Mouse (Mus musculus) kidney, adult 8-10 months (tissue): ENCODE data around the gene Med10.

Experiments
- DNase-seq, 2 experiments: peaks; one replicate each; pipeline ENCODE4 v3.0.0; 2022

The Med10 gene

GRCm38 (mm10) chr13:69802095-69802494 lies at the start of gene Med10:
Med10 (plus strand) TSS chr13:69802395.
- DNase-seq, result no peak

DNA sequence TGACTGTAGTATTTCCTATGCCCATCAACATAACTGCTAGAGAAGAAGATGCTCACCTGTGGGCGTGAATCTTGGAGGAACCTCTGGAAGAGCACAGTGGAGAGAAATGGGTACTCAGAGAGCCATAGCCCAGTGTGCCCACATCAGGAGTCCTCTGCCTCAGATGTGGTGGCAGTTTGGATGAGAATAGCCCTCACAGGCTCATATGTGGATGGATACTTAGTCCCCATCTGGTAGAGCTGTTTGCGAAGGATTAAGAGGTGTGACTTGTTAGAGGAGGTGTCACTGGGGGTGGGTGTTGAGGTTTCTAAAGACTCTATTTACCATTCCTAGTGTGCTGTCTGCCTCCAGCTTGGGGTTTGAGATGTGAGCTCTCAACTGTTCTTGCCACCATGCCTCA lies 49.3 kb upstream of the Med10 start:
- no peak for DNase-seq

GRCm38 (mm10) chr13:69758979-69759378 lies 43.2 kb upstream of the Med10 start:
- DNase-seq, result no peak

- DNase-seq, result no peak
Observed at GRCm38 (mm10) chr13:69761393-69761792, 40.8 kb upstream of the Med10 start.

DNA sequence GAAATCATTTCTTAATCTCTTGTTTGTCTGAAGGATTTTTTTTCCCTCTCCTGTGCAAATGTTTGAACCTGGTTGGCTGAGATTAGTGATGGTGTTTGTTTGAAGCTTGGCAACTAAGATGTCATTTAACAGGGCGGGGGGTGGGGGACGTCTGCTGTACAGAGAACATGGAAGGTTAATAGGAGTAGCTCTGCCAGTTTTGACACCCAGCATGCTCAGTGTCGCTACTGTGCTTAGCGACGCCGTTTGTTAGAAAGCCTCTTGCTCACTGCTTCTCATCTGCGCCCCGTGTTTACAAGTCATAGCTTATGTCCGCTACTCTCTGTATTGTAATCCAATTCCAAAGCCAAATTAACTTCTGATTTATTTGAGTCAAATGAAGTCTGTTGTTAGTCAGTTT lies 37.5 kb upstream of the Med10 start:
- DNase-seq, result no peak

GRCm38 (mm10) chr13:69768152-69768551 lies 34.0 kb upstream of the Med10 start:
- no peak for DNase-seq

GRCm38 (mm10) chr13:69770538-69771456 lies 31.4 kb upstream of the Med10 start:
- no peak for DNase-seq

GRCm38 (mm10) chr13:69772358-69772757 lies 29.8 kb upstream of the Med10 start:
- DNase-seq, result no peak

DNA sequence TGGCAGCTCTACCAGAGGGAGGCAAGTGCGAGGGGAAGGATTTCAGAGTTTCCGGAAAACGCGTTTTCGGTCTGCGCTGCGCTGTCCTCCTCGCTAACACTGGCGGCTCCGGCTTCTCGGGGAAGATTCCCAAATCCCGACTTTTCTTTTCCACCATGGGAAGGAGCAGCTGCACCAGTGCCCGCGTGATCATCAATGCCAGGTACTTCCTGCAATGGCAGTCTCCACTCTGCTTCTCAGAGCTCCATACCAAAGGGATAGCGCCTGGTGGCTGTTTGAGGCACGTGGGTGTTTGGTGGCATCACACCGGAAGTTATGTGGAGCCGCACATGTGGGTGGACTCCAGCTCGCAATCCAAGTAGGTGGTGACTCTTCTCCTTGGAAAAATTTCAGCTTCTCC lies 24.0 kb upstream of the Med10 start:
- DNase-seq, result no peak

GRCm38 (mm10) chr13:69788704-69789103 lies 13.5 kb upstream of the Med10 start:
- DNase-seq, result no peak

DNA sequence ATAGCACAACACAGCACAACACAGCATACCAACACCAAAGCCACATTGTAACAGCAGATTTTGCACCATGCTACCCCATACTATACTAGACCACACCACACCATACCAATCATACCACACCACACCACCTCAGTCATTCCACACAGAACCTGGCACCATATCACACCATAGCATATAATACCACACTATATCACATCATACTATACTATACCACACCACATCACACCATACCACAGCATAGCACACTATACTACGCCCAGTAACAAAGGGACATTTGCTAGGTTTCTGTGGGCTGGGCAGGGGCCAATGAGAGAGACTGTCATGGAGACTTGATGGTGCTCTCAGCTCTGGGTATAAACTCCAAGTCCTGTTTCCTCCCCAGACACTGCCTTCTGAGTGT lies 10.4 kb upstream of the Med10 start:
- no peak for DNase-seq

DNA sequence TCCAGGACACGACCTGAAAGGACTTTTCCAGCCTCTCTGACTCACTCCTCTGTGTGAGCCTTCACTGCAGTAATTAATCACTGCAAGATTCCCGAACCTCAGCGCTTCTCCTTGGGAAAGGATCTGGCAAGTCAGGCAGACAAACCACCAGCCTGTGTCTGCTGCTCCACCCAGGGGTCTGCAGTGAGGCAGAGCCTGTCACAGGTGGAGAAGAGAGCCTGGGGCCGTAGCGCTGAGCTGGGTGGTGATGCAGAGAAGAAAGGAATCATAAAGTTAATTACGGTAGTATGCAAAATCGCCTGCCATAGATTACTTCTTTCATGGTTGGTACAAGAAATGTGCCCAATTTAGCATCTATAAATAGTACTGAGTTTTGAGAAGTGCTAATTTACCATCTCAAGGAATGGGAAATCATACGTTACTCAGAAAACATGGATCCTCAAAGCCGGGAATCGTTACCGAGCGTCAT lies 9.6 kb upstream of the Med10 start:
- DNase-seq, result no peak

GRCm38 (mm10) chr13:69794808-69795207 lies 7.4 kb upstream of the Med10 start:
- DNase-seq, result peak in 1 of 2 experiments; percentile 5

DNA sequence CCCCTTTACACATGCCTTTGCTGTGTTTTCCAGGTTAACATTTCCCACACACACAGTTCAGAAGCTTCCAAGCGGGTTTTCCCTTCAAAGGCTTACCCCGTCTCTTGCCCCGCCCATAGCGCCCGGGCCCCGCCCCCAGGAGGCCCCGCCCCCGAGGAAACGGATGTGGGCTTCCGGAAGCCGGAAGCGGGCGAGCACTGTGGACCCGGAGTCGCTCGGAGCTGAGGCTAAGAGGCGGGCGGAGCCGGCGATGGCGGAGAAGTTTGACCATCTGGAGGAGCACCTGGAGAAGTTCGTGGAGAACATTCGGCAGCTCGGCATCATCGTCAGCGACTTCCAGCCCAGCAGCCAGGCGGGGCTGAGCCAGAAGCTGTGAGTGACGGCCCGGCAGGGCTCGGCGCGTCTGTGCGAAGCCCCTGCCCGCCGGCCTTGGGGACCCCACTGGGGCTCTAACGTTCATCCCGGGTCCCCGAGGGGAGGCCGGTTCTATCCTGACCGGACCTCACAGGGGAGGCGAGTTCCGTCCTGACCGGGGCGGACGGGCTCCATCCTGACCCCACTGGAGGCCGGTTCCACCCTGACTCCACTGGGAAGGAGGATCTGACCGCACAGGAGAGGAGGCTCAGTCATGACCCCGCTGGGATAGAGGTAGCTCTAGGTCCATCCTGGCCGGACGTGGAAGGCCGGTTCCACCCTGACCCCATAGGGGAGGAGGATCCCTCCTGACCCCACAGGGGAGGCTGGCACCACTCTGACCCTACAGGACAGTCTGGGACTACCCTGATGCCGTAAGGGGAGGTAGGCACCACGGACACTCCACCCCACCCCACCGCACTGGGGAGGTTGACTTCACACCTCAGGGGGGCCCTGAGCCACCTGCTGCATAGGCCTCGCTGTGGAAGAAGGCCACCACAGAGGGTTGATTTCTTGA lies 7.8 kb downstream of the Med10 start:
- DNase-seq, result peak; percentile 80 to 86

DNA sequence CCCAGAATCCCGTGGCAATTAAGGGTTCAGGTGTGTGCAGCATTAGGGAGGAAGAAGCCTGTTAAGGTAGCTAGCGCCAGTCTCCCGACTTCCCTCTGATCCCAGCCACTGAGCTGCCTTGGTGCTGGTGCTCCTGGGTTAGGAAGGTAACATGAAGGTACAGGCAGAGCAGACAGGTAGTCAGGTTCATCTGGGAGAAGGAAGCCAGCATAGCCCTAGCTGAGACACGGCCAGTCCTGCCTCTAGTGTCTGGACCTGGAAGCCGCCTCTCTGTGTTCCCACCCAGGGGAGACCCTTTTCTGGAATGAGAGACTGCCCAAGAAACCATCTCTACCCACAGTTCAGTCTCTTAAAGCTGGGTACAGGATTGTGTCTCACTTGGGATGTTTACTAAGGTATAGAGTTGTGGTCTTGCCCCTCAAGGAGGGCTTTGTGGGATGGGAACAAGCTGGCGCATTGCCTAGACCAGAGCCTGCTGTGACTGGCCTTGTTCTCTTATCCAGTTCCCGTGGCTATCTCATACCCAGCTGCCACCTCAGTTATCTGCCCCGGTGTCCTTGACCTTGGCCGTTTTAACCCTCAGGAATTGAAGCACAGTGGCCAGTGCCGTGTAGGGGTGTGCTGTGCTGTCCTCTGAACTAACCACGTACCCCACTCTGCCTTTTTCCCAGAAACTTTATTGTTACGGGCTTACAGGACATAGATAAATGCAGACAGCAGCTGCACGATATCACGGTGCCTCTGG lies 8.9 kb downstream of the Med10 start:
- no peak for DNase-seq

- no peak for DNase-seq
Observed at GRCm38 (mm10) chr13:69813870-69814269, 11.7 kb downstream of the Med10 start.

DNA sequence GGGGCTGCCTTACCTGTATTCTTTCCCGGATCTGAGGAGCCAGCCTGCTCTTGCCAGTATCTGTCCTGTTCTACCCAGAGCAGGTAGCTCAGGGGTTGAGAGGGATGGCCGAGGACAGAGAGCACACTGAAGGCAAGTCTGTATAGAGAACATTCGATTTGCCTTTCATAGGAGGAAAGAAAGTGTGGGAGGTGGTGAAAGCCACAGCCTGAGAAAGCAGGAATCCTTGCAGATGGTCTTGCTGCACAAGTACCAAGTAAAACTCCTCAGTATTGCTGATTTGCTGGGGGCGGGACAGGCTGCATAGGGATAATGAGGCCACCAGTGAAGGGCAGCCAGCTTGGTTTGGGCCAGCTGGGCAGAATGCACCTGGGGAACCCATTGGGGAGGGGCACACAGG lies 16.1 kb downstream of the Med10 start:
- DNase-seq, result no peak

DNA sequence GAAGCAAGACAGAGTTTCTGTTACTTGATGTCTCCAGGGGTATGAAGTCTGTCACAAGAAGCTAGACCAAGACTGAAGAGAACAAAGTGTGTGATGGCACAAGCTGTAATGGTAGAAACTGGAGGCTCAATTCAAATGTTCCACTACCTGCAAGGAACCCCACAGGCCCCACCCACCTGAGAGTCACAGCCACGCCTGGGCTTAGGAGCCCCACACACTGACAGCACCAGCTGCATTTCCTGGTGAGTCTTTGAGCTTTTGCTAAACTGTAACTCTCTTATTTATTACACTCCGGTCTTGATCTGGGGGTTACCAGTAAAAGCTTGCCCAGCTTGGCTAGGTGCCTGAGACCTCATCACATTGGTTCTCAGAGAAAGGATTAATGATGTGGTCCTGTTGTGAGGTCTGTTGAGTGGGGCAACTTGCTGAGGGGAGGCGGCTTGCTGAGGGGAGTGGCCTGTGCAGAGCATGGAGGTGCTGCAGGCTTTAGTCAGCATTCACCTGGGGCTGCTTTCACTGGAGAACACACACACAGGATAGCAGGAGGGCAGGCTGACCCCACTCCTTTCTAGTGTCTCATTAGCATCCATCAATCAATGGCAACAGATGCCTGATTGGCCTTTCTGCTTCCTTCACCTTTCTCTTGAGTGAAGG lies 19.1 kb downstream of the Med10 start:
- DNase-seq, result no peak

- DNase-seq, result no peak
Observed at GRCm38 (mm10) chr13:69823920-69824637, 21.9 kb downstream of the Med10 start.

GRCm38 (mm10) chr13:69825396-69826095 lies 23.4 kb downstream of the Med10 start:
- no peak for DNase-seq

- no peak for DNase-seq
Observed at GRCm38 (mm10) chr13:69830606-69831005, 28.4 kb downstream of the Med10 start.
